Mouse (Mus musculus): ENCODE data around the gene Stard3.

Stard3 gene

GRCm38 (mm10) chr11:98328371-98329069 is 29.6 kb upstream of the Stard3 start:
- no peak for DNase-seq (ENCODE audit: low read depth in 2 of 2, low spot score in 2 of 2)

- DNase-seq (ENCODE audit: low read depth in 2 of 2, low spot score in 2 of 2): no peak
These were observed 28.8 kb upstream of the Stard3 start, which contains the start of gene Neurod2 for GRCm38 (mm10) chr11:98329081-98329959. TSS of gene Neurod2 (minus strand) at chr11:98329648.

DNA sequence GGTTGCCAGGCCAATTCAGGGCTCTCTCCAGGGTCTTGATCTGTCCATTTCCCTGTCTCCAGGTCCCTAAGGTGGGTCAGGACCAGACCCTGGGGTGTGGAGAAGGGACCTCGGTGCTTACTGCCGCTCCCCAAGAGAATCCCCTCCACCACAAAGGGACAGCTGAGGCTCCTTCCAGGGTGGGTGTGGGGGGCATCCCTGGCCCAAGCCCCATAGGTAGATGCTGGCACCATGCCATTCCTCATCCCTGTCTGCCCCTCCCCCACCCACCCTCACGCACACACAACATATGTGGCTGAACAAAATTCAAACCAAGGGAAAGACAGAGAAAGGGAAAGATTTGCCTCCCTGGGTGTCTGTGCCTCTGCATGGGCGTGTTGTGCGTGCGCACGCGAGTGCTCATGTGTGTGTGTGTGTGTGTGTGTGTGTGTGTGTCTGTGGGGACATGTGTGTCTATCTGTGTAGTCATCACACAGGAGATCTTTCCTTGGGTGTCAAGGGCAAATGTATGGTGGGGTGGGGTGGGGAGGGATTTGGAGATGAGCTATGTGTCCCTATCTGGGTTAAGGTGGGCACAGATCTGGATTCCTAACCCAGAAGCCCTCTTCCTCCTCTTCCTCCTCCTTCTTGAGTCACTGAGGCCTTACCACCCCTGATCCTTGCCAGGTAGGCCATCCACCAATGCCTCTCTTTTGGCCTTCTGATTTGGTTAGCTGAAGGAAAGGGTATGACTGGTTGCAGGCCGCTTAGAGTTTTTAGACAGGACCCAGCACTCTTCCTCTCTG is 28.0 kb upstream of the Stard3 start:
- DNase-seq (ENCODE audit: low read depth in 2 of 2, low spot score in 2 of 2): no peak

GRCm38 (mm10) chr11:98330745-98331204 is 27.4 kb upstream of the Stard3 start:
- no peak for DNase-seq (ENCODE audit: low read depth in 2 of 2, low spot score in 2 of 2)

DNA sequence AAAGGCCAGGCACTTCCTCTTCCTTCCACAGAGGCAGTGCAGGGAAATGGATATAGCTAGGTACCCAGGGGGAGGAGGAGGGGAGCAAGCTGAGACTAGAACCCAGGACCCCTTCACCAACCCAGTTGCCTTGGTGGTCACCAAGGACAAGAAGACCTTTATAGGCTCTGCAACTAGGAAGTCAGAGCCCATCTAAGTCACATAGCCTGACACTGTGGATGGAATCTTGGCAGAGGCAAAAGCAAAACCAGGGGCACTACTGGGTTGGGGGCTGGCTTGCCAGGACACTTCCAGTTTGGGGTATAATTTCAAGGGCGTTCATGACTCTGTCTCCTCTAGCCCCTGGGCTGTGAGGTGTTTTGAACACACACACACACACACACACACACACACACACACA is 26.8 kb upstream of the Stard3 start:
- no peak for DNase-seq (ENCODE audit: low read depth in 2 of 2, low spot score in 2 of 2)

- DNase-seq (ENCODE audit: low read depth in 2 of 2, low spot score in 2 of 2): no peak
These were observed 26.0 kb upstream of the Stard3 start for GRCm38 (mm10) chr11:98332186-98332585.

- no peak for DNase-seq (ENCODE audit: low read depth in 2 of 2, low spot score in 2 of 2)
These were observed 25.3 kb upstream of the Stard3 start for GRCm38 (mm10) chr11:98332841-98333240.

DNA sequence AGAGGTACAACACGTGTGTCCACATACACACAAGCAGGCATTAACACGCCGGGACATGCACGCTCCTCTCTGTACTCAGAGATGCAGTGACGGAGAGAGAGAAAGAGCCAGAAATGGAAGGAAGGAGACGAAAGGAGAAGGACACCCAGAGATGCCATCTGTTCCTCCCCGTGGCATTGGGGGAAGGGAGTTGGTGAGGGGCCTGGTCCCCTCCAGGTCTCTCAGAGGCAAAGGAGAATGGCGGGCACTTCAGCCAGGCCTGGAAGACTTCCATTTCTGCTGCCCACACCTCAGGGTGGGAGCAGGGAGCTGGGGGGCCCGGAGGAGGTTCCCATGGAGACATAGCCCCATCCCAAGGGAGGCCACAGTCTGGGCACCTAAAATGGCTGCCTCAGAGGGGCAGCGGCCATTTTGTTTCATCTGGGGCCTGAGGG is 24.9 kb upstream of the Stard3 start:
- DNase-seq (ENCODE audit: low read depth in 2 of 2, low spot score in 2 of 2): no peak

- no peak for DNase-seq (ENCODE audit: low read depth in 2 of 2, low spot score in 2 of 2)
These were observed 24.0 kb upstream of the Stard3 start for GRCm38 (mm10) chr11:98333981-98334741.

- DNase-seq (ENCODE audit: low read depth in 2 of 2, low spot score in 2 of 2): no peak
These were observed 22.9 kb upstream of the Stard3 start for GRCm38 (mm10) chr11:98335250-98335649.

- no peak for DNase-seq (ENCODE audit: low read depth in 2 of 2, low spot score in 2 of 2)
These were observed 21.7 kb upstream of the Stard3 start for GRCm38 (mm10) chr11:98336245-98337107.

DNA sequence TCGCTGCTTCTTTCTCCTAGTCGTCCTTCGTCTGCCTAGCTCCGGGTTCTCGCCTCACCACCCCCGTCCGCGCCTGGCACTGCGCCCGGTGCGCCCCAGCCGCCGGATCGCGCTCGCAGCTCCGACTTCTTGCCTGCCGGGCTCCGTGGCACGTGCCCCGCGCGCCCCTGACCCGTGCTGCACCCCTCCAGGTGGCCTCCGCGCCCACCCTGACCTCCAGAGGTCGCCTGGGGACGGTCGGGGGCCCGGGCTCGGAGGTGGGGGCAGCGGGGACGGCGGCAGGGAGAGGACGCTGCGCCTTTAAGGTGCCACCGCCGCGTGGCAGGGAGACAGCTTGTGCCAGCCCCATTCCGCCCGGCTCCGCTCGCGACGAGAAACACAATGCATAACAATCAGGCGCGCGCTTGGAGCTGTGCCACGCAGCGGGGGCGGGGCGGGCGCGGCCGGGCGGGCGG is 19.6 kb upstream of the Stard3 start:
- no peak for DNase-seq (ENCODE audit: low read depth in 2 of 2, low spot score in 2 of 2)

DNA sequence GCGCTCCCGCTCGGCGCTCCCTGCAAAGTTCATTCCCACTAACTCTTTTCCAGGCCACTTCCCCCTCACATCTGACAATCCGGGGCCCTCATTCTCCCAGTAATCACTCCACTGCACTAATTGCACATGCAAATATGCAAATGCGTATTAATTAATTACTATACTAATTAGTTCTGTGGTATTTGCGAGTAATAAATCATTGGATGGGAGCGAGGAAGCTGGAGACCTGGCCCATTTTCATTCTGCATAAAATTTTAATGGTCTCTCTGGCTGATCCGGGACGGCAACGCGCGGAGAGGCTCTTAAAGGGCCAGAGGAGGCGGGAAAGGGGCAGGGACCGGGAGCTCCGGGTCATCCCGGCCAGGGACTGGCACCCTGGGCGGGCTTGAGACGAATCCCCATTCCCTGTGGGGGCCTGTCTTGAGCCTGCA is 19.1 kb upstream of the Stard3 start:
- DNase-seq (ENCODE audit: low read depth in 2 of 2, low spot score in 2 of 2): no peak

DNA sequence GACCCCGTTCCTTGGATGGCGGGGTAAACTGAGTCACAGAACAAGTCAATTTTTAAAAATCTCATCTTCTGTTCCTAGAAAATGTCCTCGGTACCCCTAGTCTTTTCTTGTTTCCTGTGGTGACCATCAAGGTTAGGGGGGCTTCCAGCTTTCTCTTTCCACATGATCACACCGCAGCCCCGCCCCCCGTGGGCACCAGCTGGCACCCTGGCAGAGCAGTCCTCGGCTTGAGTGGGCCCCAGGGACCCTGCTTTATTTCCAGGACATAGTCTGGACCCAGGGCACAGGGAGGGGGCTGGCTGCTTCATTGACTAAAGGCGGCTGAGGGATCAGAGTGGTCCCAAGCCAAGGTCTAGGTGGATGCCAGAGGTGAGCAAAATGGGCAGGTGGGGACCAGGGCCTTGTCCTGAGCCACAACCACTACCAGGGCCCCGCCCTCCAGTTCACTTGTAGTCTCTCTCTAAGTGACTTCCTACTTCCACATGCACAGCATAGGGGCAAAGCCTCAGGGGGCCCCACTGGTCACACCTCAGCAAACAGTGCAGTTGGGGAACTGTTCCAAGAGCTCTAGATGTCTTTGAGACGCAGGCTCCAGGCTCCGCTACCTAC is 18.4 kb upstream of the Stard3 start:
- DNase-seq (ENCODE audit: low read depth in 2 of 2, low spot score in 2 of 2): no peak

DNA sequence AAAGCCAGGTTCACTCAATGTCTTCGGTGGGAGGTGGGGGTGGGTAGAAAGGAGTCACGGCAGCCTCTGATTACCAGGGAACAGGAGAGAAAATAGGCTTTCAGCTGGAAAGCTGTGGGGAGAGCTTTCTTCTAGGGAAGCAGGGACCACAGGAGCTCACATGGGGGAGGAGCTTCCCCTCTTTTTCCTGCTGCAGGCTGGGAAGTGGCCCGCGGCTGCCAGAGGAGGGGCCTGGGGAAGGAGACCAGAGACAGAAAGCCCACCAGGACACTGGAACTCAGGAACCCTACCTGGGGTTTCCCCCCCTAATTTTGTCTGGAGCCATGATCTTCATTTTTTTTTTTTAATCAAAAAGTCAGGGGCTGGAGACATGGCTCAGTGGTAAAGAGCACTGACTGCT is 17.6 kb upstream of the Stard3 start:
- no peak for DNase-seq (ENCODE audit: low read depth in 2 of 2, low spot score in 2 of 2)

DNA sequence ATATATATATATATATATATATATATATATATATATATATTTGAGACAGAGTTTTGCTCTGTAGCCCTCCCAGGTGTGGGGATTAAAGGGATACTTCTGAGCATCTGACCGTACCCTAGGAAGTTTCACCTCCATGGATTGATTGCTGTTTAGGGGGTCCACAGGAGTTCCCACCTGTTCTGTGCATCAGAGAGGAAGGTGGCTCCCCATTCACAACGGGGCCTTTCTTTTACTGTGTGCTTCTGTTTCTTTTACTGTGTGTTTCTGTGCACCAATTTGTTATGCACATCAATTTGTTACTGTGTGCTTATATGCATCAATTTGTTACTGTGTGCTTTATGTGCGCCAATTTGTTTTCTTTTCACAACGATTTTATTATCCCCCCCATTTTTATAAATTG is 17.0 kb upstream of the Stard3 start:
- no peak for DNase-seq (ENCODE audit: low read depth in 2 of 2, low spot score in 2 of 2)

DNA sequence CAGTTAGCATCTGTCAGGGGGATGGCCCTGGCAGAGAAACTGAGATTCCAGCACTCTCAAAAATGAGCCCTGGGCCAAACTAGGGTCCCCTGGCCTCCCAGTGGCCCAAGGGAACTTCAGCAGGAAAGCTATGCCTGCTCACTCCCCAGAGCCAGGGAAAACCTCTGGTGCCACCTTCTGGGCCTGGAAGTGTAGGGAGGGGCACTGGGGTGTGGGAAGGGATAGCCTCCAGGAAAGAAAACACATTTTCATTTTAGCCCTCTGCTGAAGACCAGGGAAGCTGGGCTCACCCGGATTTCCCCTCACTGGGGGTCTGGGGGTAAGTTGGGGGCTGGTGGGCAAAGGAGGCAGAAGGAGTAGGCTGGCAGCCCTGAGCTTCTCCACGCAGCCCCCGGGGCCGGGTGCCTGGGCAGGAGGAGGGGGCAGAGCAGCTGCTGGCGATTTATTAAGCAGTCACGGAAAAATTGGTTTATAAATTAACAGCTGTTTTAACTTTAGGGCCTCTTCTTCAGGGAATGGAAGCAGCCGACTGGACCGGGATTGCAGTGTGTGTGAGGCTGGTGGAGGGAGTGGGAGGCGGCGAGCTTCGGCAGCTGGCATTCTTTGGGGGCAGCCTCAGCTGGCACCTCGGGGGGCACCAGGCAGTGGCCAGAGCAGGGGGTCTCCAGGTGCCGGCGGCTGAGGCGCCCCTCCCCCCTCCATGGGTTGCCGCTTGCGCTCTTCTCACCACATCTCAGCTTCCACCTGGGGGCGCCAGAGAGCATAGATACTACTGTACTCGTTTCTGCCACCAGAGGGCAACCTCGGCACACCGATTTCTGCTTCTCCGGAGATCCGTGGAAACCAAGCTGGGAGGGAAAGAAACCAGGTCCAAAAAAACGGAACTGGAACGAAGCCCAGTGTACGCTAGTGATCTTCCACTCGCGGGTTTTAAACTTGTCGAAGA is 15.9 kb upstream of the Stard3 start:
- DNase-seq (ENCODE audit: low read depth in 2 of 2, low spot score in 2 of 2): peak; percentile 89 to 94

DNA sequence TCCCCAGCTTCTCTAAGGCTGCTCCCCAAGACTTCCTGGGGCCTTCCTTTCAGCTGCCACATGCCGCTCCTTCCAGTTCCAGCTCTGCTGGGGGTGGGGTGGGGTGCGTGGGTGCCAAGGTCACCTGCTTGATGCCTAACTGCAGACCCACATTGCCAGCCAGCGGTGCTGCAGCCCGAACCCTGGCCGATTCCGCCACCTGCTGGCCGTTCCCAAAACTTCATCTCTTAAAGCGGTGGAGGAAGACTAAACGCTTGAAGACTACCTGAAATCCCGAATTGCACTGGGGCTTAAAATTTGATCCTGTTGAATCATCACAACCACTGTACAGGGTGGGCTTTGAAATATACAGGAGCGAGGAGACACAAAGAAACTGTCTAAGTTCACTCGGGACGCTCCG is 12.9 kb upstream of the Stard3 start:
- DNase-seq (ENCODE audit: low read depth in 2 of 2, low spot score in 2 of 2): peak; percentile 63 to 71

Measured in CD8-positive naive resting alpha-beta T cell, adult 2 months (primary cell).